9 mouse cellular contexts compared by ENCODE assay signal in genomic region chrX:51913247-51913646, GRCm38 (mm10). TPM values are rescaled to one million over a fixed set of nuclear protein-coding genes. Genes with fewer than 3 reads are reported as not detected.
DNase-seq lines count a peak whose midpoint lies in the region; ATAC-seq and TF ChIP-seq lines count a peak whose summit lies in the region.
"Had no signal": no experiment of that assay in that cellular context is flagged by ENCODE, and none has a peak within 500 bp of the region (broad histone marks: within the 10 kb centered on the region; RNA-seq: fewer than 3 reads in every experiment).

No protein-coding gene starts in this region.

- peak; percentile 81 for TF ChIP-seq CTCF in lung, embryonic 14.5 days (IDR thresholded peaks at IDR 0.05; ENCODE audit: low read depth)

- WGBS in large intestine, adult 2 months: 25% methylated on average over 4 of the region's 4 CpGs
- 18% methylated on average over 4 of the region's 4 CpGs for WGBS in lung, embryonic 14.5 days

- H3K4me2 ChIP-seq in lung, embryonic 14.5 days: no peak overlapping the region
- H3K4me2 ChIP-seq: embryonic facial prominence, embryonic 13.5 days had no signal

- peak; percentile 37 for DNase-seq in 416B (ENCODE audit: low read depth)
- peak; percentile 71 for DNase-seq in adipocyte (ENCODE audit: low spot score)
- peak; percentile 88 for DNase-seq in embryo, embryonic 10.5 days (ENCODE audit: low spot score)
- DNase-seq in gastrocnemius, postnatal 4 days (ENCODE audit: low spot score in 2 of 2): peak; percentile 51 to 57
- peak; percentile 22 for DNase-seq in large intestine, adult 2 months (ENCODE audit: low read depth, low spot score)
- DNase-seq in lung, embryonic 14.5 days: peak; percentile 89
- DNase-seq in retina, postnatal 7 days (ENCODE audit: low read depth, low spot score): peak; percentile 45
- no peak for DNase-seq in T-cell, adult 2 months (ENCODE audit: low spot score)

- H3K36me3 ChIP-seq in lung, embryonic 14.5 days (ENCODE audit: insufficient read depth): no peaks in the 10 kb centered on the region
- H3K36me3 ChIP-seq: embryonic facial prominence, embryonic 13.5 days had no signal

- ATAC-seq in lung, embryonic 14.5 days (ENCODE audit: insufficient read depth): peak; percentile 69; the same call in 1 of the 2 replicates

- H3K27ac ChIP-seq in lung, embryonic 14.5 days (ENCODE audit: low read depth): no peak overlapping the region

- no peak overlapping the region for H3K9ac ChIP-seq in lung, embryonic 14.5 days
- H3K9ac ChIP-seq: embryonic facial prominence, embryonic 13.5 days had no signal

- no peaks in the 10 kb centered on the region for H3K9me3 ChIP-seq in lung, embryonic 14.5 days (ENCODE audit: low read depth, low read length)
- H3K9me3 ChIP-seq: embryonic facial prominence, embryonic 13.5 days had no signal

- no peaks in the 10 kb centered on the region for H3K4me1 ChIP-seq in lung, embryonic 14.5 days (ENCODE audit: insufficient read depth)

- no peaks in the 10 kb centered on the region for H3K27me3 ChIP-seq in lung, embryonic 14.5 days (ENCODE audit: insufficient read depth, low read length)

- no peak overlapping the region for H3K4me3 ChIP-seq in lung, embryonic 14.5 days (ENCODE audit: low read depth, low read length)
- H3K4me3 ChIP-seq: embryonic facial prominence, embryonic 13.5 days had no signal

RNA-seq across cellular contexts. Expression of gene 1700080O16Rik, which starts 59.3 kb away (rescaled TPM):
- not detected for total RNA-seq in gastrocnemius, postnatal 4 days (2021)
- not detected in 2 replicates for polyA plus RNA-seq in large intestine, adult 2 months (2012; rRNA removed)
- not detected in 2 replicates for polyA plus RNA-seq in lung, embryonic 14.5 days (2014; fragmentation: Nextera tagmentation; extraction: Ambion mirVana)
- polyA plus RNA-seq: embryonic facial prominence, embryonic 13.5 days had no signal
